Comparison of ENCODE assay signal across 25 mouse cellular contexts in genomic region chr12:7906831-7907230, GRCm38 (mm10).
DNase-seq lines count a peak whose midpoint lies in the region; ATAC-seq and TF ChIP-seq lines count a peak whose summit lies in the region.
"Had no signal": no experiment of that assay in that cellular context is flagged by ENCODE, and none has a peak within 500 bp of the region (broad histone marks: within the 10 kb centered on the region; RNA-seq: fewer than 3 reads in every experiment).

No protein-coding gene starts in this region.

- ATAC-seq in embryonic facial prominence, embryonic 14.5 days (ENCODE audit: low read depth): no peak
- ATAC-seq in lung, embryonic 14.5 days (ENCODE audit: insufficient read depth): no peak
- ATAC-seq in lung, embryonic 16.5 days (ENCODE audit: low read depth): peak; percentile 64; the same call in 1 of the 2 replicates
- ATAC-seq: forebrain, embryonic 14.5 days; forebrain, embryonic 16.5 days had no signal

- 54% methylated on average over 2 of the region's 2 CpGs for WGBS in embryonic facial prominence, embryonic 14.5 days
- 78% methylated on average over 2 of the region's 2 CpGs for WGBS in embryonic facial prominence, embryonic 10.5 days
- WGBS in lung, embryonic 14.5 days: 22% methylated on average over 2 of the region's 2 CpGs
- 15% methylated on average over 2 of the region's 2 CpGs for WGBS in lung, embryonic 16.5 days

- no peaks in the 10 kb centered on the region for H3K36me3 ChIP-seq in embryonic facial prominence, embryonic 14.5 days (ENCODE audit: control insufficient read depth, insufficient read depth, low read length)
- H3K36me3 ChIP-seq in embryonic facial prominence, embryonic 10.5 days (replicated peaks): no peaks in the 10 kb centered on the region
- H3K36me3 ChIP-seq in lung, embryonic 14.5 days (ENCODE audit: insufficient read depth): no peaks in the 10 kb centered on the region
- no peaks in the 10 kb centered on the region for H3K36me3 ChIP-seq in lung, embryonic 16.5 days (ENCODE audit: control insufficient read depth, insufficient read depth, low read length)
- H3K36me3 ChIP-seq: embryonic facial prominence, embryonic 12.5 days; embryonic facial prominence, embryonic 15.5 days; forebrain, embryonic 10.5 days; forebrain, embryonic 12.5 days had no signal

- no peak for TF ChIP-seq CTCF in lung, embryonic 14.5 days (IDR thresholded peaks at IDR 0.05; ENCODE audit: low read depth)

- H3K4me1 ChIP-seq in embryonic facial prominence, embryonic 14.5 days (ENCODE audit: control insufficient read depth, insufficient read depth, low read length): no peaks in the 10 kb centered on the region
- no peaks in the 10 kb centered on the region for H3K4me1 ChIP-seq in embryonic facial prominence, embryonic 10.5 days
- H3K4me1 ChIP-seq in lung, embryonic 14.5 days (ENCODE audit: insufficient read depth): peaks cover 2% of the 10 kb centered on the region; the same call in 1 of the 2 replicates
- peaks cover 5% of the 10 kb centered on the region; the same call in 1 of the 2 replicates for H3K4me1 ChIP-seq in lung, embryonic 16.5 days (replicated peaks; ENCODE audit: control insufficient read depth, insufficient read depth, low read length)
- H3K4me1 ChIP-seq: embryonic facial prominence, embryonic 12.5 days; embryonic facial prominence, embryonic 15.5 days; forebrain, embryonic 10.5 days; forebrain, embryonic 12.5 days had no signal

- H3K27ac ChIP-seq in embryonic facial prominence, embryonic 14.5 days (replicated peaks; ENCODE audit: low read depth, low read length): no peak overlapping the region
- H3K27ac ChIP-seq in embryonic facial prominence, embryonic 10.5 days (replicated peaks): no peak overlapping the region
- H3K27ac ChIP-seq in lung, embryonic 14.5 days (ENCODE audit: low read depth): 0 out of 2 replicates have a peak overlapping the region, but pooled peaks have one; percentile 36
- H3K27ac ChIP-seq in lung, embryonic 16.5 days (ENCODE audit: low read length): peak overlapping the region; percentile 48
- H3K27ac ChIP-seq: embryonic facial prominence, embryonic 12.5 days; embryonic facial prominence, embryonic 15.5 days; forebrain, embryonic 10.5 days; forebrain, embryonic 12.5 days had no signal

- no peaks in the 10 kb centered on the region for H3K27me3 ChIP-seq in embryonic facial prominence, embryonic 14.5 days (replicated peaks; ENCODE audit: control insufficient read depth, insufficient read depth, low read length)
- H3K27me3 ChIP-seq in embryonic facial prominence, embryonic 10.5 days (replicated peaks; ENCODE audit: low read depth, poor library complexity, severe bottlenecking): no peaks in the 10 kb centered on the region
- H3K27me3 ChIP-seq in lung, embryonic 14.5 days (ENCODE audit: insufficient read depth, low read length): no peaks in the 10 kb centered on the region
- no peaks in the 10 kb centered on the region for H3K27me3 ChIP-seq in lung, embryonic 16.5 days (ENCODE audit: control insufficient read depth, insufficient read depth, low read depth, low read length)
- H3K27me3 ChIP-seq: embryonic facial prominence, embryonic 12.5 days; embryonic facial prominence, embryonic 15.5 days; forebrain, embryonic 12.5 days had no signal

- no peak overlapping the region for H3K4me2 ChIP-seq in embryonic facial prominence, embryonic 14.5 days (ENCODE audit: low read depth, low read length)
- no peak overlapping the region for H3K4me2 ChIP-seq in lung, embryonic 14.5 days
- H3K4me2 ChIP-seq in lung, embryonic 16.5 days (ENCODE audit: low read depth, low read length): no peak overlapping the region
- H3K4me2 ChIP-seq: embryonic facial prominence, embryonic 12.5 days; embryonic facial prominence, embryonic 15.5 days; forebrain, embryonic 12.5 days had no signal

- H3K4me3 ChIP-seq in embryonic facial prominence, embryonic 14.5 days (ENCODE audit: low read depth, low read length): no peak overlapping the region
- H3K4me3 ChIP-seq in embryonic facial prominence, embryonic 10.5 days: no peak overlapping the region
- H3K4me3 ChIP-seq in lung, embryonic 14.5 days (ENCODE audit: low read depth, low read length): no peak overlapping the region
- H3K4me3 ChIP-seq in lung, embryonic 16.5 days (ENCODE audit: low read length): no peak overlapping the region
- H3K4me3 ChIP-seq: embryonic facial prominence, embryonic 12.5 days; embryonic facial prominence, embryonic 15.5 days; erythroblast, embryonic 14.5 days; forebrain, embryonic 10.5 days; forebrain, embryonic 12.5 days had no signal

- peak; percentile 22 for DNase-seq in embryonic facial prominence, embryonic 14.5 days (ENCODE audit: low spot score)
- DNase-seq in embryonic facial prominence, embryonic 10.5 days (ENCODE audit: low spot score): no peak
- peak; percentile 9 for DNase-seq in kidney, postnatal 14 days
- no peak for DNase-seq in kidney, postnatal 36 days
- DNase-seq in lung, embryonic 14.5 days: peak; percentile 80
- DNase-seq in lung, adult 18-20 months: no peak
- no peak for DNase-seq in lung, postnatal 25 days (ENCODE audit: low spot score)
- DNase-seq: adrenal gland, adult 2 months; adrenal gland, postnatal 10 days; adrenal gland, postnatal 25 days; cerebellum, adult 11 months; cerebellum, adult 18-20 months; cerebellum, adult 8-10 months; cerebellum, adult 9-11 months; cerebellum, postnatal 14 days; cerebellum, postnatal 36 days; embryo, embryonic 11 days had no signal

- no peaks in the 10 kb centered on the region for H3K9me3 ChIP-seq in embryonic facial prominence, embryonic 14.5 days (ENCODE audit: control insufficient read depth, low read length)
- H3K9me3 ChIP-seq in embryonic facial prominence, embryonic 10.5 days: no peaks in the 10 kb centered on the region
- H3K9me3 ChIP-seq in lung, embryonic 14.5 days (ENCODE audit: low read depth, low read length): no peaks in the 10 kb centered on the region
- no peaks in the 10 kb centered on the region for H3K9me3 ChIP-seq in lung, embryonic 16.5 days (ENCODE audit: control insufficient read depth, low read length)
- H3K9me3 ChIP-seq: embryonic facial prominence, embryonic 12.5 days; embryonic facial prominence, embryonic 15.5 days; forebrain, embryonic 10.5 days; forebrain, embryonic 12.5 days had no signal

- no peak overlapping the region for H3K9ac ChIP-seq in embryonic facial prominence, embryonic 14.5 days (ENCODE audit: low read depth, low read length)
- H3K9ac ChIP-seq in lung, embryonic 14.5 days: no peak overlapping the region
- no peak overlapping the region for H3K9ac ChIP-seq in lung, embryonic 16.5 days (ENCODE audit: low read length)
- H3K9ac ChIP-seq: embryonic facial prominence, embryonic 12.5 days; embryonic facial prominence, embryonic 15.5 days; forebrain, embryonic 12.5 days had no signal

Comparison
In these comparisons a context has a peak if more than half of its experiments do, and no peak if none do; other contexts are left out.
1. DNase-seq: peak in embryonic facial prominence, embryonic 14.5 days (single experiment), kidney, postnatal 14 days (single experiment) and lung, embryonic 14.5 days (single experiment); none in embryonic facial prominence, embryonic 10.5 days (single experiment), kidney, postnatal 36 days (0 of 2), lung, adult 18-20 months (0 of 2) and lung, postnatal 25 days (single experiment).
2. H3K27ac ChIP-seq: peak in lung, embryonic 14.5 days (single experiment) and lung, embryonic 16.5 days (single experiment); none in embryonic facial prominence, embryonic 14.5 days (single experiment) and embryonic facial prominence, embryonic 10.5 days (single experiment).